Mouse (Mus musculus) kidney, postnatal 14 days (tissue): ENCODE data around the gene March2.
"Not testable (repeated sequence)": the region's sequence is repeated elsewhere in the genome, so short reads cannot be mapped to it uniquely, and the experiment has no call there.

Experiments
- DNase-seq: peaks from one replicate; pipeline ENCODE4 v3.0.0; 2022; ENCODE audit warnings: mixed read lengths

Gene March2

GRCm38 (mm10) chr17:33718384-33718881 lies at the start of gene March2:
March2 (minus strand) TSS chr17:33718670.
- DNase-seq = peak; percentile 99

- no peak for DNase-seq
Measured at GRCm38 (mm10) chr17:33766389-33766788, 47.9 kb upstream of the March2 start.

- DNase-seq = peak; percentile 100
Measured at GRCm38 (mm10) chr17:33760255-33761165, 42.0 kb upstream of the March2 start, which contains the start of gene Rab11b. Rab11b (minus strand) TSS chr17:33760530.

GRCm38 (mm10) chr17:33759767-33760254 lies 41.3 kb upstream of the March2 start:
- DNase-seq = peak; percentile 97

- DNase-seq = peak; percentile 70
Measured at GRCm38 (mm10) chr17:33757231-33757630, 38.8 kb upstream of the March2 start.

GRCm38 (mm10) chr17:33756108-33756790 lies 37.8 kb upstream of the March2 start:
- DNase-seq = peak; percentile 48

GRCm38 (mm10) chr17:33755418-33756107 lies 37.1 kb upstream of the March2 start:
- DNase-seq = peak; percentile 64

GRCm38 (mm10) chr17:33754656-33755055 lies 36.2 kb upstream of the March2 start:
- DNase-seq = no peak

- no peak for DNase-seq
Measured at GRCm38 (mm10) chr17:33752297-33752696, 33.8 kb upstream of the March2 start.

GRCm38 (mm10) chr17:33751181-33751580 lies 32.7 kb upstream of the March2 start:
- DNase-seq = no peak

GRCm38 (mm10) chr17:33749451-33749850 lies 31.0 kb upstream of the March2 start:
- DNase-seq = no peak

- DNase-seq = peak; percentile 41
Measured at GRCm38 (mm10) chr17:33746011-33746410, 27.5 kb upstream of the March2 start.

- DNase-seq = no peak
Measured at GRCm38 (mm10) chr17:33744686-33745384, 26.4 kb upstream of the March2 start.

GRCm38 (mm10) chr17:33742420-33742819 lies 23.9 kb upstream of the March2 start:
- no peak for DNase-seq

- not testable (repeated sequence) for DNase-seq
Measured at GRCm38 (mm10) chr17:33733526-33733925, 15.1 kb upstream of the March2 start.

- not testable (repeated sequence) for DNase-seq
Measured at GRCm38 (mm10) chr17:33732556-33733083, 14.2 kb upstream of the March2 start.

GRCm38 (mm10) chr17:33729215-33729614 lies 10.7 kb upstream of the March2 start:
- peak; percentile 33 for DNase-seq

GRCm38 (mm10) chr17:33728396-33728795 lies 9.9 kb upstream of the March2 start:
- no peak for DNase-seq

GRCm38 (mm10) chr17:33719736-33720378 lies 1.4 kb upstream of the March2 start:
- DNase-seq = no peak

- no peak for DNase-seq
Measured at GRCm38 (mm10) chr17:33718944-33719725, 665 bp upstream of the March2 start.
